Mouse (Mus musculus) embryo, embryonic 9.5 days (tissue): ENCODE results near the gene Plppr2.

Source experiments
- DNase-seq: peaks from one replicate; pipeline ENCODE4 v3.0.0-alpha.2; 2017; ENCODE audit errors: extremely low spot score

The Plppr2 gene

DNA sequence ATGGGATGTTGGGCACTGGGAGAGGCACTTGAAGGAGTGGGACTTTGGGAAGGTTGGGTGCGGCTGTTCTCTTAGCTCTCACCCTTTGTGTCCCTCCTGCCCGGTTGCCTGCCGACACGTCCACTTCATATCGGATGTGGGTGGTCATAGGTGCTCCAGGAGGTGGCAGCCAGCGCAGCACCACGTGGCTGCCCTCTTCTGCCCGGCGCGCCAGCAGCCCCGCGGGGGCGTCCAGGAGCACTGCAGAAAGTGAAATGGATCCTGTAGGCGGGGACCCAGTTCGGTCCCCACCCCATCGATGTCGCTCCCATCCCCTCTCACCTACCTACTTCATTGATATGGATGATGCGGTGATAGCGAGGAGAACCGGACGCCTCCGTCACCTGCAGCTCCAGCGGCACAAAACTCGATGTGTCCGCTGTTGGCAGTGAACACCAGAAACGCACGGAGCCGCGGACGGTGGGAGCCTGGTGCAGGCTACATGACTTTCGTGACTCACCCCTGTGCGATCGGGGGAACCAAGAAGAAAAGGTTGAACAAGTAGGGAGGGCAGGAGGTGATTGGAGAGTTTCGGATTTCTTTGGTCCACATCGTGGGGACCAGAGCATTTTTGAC lies 24.6 kb downstream of the Plppr2 start:
- no peak for DNase-seq

DNA sequence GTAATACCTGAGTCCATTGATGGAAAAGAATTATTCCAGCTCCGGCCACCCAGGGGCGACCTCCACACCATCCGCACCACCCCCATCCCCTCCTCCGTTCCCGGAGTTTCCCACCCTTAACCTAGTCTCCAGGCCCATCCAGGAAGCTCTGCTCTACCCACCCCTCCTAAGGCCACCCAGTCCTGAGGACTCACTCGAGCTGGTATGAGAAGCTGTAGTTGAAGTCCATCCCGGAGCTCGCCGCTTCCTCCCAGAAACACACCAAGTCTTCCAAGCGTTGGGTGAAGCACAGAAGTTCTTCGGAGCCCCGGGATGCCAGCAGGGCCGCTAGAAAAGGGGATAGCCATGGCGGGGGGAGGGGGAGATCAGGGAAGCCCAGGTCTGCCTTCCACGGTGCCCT lies 25.2 kb downstream of the Plppr2 start:
- no peak for DNase-seq

DNA sequence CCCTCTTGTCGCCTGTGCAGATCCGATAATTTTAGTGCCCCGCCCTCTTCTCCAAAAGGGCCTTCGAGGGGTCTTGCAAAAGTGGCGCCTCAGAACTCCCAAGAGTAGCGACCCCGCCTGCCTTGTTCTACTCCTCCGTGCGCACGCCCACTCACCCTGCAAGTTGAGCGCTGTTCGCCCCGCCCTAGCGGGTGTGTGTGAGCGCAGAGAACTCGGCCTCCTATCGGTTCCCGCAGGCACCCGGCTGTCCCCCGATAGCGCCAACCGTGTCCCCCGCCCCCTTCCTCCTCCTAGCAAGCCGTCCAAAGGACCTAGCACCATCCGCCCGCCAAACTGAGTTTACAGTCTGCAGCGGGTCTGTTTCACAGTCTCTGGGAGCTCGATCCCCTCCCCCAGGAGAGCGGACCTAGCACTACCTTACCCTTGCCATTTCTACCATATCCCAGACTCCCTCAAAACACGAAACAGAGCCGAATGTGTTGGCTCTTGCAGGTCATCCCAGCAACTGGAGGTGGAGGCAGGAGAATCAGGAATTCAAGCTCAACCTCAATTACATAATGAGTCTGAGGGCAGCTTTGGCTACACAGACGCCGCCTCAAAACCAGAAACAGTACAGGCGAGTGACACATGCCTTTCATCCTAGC lies 25.7 kb downstream of the Plppr2 start:
- peak; percentile 80 for DNase-seq

DNA sequence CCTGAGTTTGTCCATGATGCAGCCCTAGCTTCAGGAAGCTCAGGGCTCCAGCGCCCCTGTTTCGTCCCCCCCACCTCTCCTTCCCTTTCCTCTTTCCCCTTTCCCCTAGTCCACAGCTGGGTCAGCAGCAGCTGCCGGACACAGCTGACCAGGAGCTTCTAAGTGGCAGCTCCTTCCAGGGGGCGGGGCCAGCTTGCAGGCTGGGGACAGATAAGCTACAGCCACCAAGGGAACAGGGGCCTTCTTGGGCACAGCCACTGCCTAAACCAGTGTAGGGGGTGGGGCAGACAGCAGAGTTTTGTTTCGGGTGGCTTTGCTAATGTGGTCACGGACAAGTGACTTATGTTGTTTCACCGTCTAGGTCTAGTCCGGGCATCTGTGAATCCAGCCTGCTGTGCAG lies 26.6 kb downstream of the Plppr2 start, which contains the start of gene Epor:
TSS of gene Epor (minus strand) at position 90 of the 400 bp plus-strand sequence.
- DNase-seq: peak; percentile 48

DNA sequence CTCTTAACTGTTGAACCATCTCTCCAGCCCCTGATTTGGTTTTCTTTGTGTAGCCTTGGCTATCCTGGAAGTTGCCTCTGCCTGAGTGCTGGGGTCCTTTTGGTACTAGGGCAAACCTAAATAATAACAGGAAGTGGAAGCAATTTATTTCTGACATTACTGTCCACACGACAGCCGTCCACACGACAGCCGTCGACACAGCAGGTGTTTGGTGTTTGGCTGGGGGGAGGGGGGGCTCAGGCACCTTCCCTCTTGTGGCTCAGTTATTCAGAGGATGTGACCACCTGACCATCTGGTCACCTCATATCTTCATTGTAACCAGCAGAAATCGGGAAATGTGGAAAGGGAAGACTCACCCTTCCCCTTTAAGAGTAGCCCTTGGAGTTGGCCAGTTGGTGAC lies 32.0 kb downstream of the Plppr2 start:
- no peak for DNase-seq

DNA sequence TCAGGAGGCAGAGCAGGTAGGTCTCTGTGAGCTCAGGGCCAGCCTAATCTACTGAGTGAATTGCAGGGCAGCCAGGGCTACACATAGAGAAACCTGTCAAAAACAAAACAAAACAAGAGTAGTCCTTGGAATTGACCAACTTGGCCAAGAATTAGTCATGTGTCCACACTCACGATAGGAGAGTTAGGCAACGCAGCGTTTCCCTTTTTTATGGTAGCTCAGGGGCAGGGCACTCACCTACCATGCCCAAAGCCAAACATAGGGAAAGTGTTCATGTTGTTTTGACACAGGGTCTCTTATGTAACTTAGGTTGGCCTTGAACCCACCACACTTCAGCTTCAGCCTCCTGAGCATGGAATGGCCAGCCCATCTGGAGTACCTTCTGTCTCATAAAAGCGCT lies 32.5 kb downstream of the Plppr2 start:
- DNase-seq: no peak

DNA sequence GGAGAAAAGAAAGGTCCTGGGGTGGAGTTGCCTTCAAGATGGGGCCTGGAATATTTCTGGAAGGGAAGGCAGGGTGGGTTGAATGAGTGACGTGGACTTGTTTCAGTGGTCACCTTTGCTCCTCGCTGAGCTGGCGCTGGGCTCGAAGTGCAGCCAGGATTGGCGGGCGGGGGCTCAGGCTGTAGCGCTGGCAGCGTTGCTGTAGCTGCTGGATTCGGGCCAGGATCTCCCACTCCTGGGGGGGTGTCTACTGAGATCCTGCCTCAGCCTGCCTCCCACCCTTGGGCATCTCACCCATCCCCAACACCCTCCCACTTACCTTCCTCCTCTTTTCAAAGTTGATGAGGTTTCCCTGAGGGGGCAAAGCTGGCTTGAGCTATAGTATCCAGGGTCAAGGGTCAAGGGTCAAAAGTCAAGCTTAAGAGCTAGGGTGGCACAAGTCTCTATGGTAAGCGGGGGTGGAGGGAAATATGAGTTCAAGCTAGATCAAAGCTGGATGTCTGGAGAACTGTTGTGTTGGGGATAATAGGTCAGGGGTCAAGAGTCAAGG lies 39.9 kb downstream of the Plppr2 start:
- DNase-seq: no peak

DNA sequence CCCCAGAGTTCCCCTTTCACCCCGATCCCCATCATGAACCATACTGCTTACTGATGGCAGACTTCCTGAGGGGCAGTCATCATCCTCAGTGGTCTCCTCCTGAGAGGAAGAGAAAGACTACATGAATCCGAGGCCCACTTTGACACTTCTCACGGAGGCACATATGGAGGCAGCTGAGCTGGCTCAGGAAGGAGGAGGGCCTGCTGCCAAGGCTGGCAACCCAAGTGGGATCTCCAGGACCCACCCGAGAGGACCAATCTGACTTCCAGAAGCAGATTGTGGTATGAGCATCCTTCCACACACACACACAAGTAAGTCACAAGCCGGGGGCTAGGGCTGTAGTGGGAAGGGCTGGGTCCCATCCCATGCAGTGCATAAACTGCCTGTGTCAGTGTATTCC lies 40.5 kb downstream of the Plppr2 start:
- DNase-seq: no peak

DNA sequence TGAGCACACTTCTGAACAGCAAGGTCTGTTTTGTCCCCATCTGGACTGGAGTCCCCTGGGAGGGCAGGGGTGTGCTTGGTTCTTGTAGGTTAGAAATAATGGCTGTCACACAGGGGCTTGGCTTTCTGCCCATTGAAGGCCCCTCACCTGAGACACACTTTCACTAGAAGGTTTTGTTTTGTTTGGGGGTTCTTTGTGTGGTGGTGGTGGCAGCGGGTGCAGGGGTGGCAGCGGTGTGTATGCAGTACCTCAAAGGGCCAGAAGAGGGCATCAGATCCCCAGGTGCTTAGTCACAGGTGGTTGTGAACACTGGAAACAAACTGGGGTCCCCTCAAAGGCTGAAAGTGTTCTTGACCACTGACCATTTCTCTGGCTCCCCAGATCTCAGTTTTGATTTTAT lies 41.1 kb downstream of the Plppr2 start:
- DNase-seq: no peak

DNA sequence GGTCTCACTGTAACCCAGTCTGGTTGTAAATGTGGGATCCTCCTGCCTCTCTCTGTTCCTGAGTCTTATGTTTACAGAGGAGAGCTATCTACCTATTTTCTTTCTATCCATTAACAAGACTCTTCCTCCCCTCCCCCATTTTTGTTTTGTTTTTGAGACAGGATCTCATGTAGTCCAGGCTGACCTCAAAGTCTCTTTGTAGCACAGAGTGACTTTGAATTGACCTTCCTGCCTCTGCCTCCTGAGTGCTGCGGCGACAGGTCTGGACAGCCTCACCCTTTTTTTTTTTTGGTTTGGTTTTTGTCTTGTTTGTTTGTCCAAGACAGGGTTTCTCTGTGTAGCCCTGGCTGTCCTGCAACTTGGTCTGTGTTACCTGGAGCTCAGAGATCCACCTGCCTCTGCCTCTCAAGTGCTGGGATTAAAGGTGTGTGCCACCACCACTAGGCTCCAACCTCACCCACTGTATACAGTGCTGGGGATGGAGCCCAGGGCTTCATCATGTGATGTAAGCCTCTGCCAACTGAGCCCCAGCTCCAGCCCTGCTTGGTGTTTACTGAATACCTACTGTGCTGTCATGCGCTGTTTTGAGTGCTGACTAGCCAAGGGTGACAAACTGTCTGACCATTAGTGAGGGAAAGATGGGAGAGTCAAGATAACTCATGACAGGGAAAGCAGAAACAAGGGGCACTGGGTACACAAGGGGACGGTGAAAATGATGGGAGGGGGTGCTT lies 41.7 kb downstream of the Plppr2 start:
- no peak for DNase-seq

DNA sequence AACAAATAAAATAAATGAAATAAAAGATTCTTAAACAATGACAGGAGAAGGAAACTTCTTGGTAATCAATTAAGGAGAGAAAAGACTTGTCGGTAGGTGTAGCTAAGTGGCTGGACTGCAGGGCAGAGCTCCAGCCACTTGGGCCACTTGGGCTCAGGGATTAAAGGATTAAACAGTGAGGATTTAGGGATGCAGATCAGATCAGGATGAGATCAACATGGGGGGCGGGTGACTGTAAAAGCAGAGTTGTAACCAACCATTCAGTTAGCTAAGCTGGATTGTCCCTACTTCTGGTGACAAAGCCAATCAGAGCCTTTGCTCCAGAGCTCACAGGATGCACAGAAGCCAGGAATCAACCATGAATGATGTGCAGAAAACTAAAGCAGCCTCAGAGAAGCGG lies 47.1 kb downstream of the Plppr2 start:
- no peak for DNase-seq

DNA sequence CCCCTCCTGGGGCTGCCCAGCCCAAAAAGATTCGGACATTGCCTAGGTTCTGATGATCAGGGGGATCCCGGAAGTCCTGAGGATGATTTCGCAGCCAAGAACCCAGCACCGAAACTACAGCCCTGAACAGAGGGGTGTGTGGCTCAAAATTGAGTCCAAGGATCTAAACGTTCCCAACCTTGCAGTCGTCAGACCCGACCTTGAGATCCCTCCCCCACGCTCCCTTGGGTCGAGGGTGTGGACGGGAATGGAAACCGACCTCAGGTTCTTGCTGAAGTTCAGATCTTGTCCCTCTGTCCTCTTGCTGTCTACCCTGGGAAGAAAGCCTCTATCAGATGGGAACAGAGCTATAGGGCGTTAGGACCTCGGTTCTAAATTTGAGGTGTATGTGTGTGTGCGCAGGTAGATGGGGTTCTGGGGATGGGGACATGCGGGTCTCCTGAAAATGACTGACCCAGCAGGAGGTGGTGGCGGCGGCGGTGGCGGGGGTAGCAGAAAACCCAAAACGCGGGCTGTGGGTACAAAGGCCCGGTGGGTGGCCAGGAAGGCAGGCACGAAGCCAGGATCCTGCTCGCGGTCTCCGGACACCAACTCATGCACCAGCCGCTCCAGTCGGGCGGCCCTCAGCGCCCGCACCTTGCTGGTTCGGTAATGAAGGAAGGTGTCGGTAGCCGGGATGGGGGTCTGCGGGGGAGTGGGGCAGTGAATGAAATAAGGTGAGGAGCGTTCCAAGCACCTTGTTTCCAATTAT lies 50.9 kb downstream of the Plppr2 start:
- DNase-seq: no peak

DNA sequence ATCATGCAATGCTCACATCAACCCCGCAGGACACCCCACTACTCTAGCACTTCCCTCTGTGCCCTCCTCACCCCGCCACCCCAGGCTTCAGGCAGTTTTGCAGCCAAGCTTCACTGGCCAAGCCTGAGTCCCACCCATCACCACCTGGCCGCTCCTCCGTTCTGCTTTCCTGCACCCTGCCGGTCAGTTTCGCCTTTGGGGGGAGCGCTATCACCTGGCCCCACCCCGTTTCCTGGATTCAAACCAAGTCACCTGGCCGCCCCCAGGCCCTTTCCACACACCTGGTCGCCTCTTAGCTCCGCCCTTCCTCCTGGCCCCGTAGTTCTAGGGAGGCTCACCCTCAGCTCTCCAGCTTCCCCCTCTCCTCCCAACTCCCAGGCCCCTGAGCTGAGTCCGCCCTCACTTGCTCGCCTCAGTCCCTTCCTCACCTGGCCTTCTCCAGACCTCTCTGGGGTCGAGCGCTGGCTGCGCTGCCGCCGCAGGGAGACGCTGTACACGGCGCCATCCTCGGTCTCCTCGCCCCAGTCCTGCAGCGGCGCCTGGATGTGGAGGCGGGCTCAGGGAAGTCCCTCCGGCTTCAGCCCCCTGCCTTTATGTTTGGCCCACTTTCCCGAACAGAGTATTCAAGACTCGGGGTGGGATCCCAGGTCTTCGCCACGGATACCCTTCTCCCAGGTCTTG lies 51.7 kb downstream of the Plppr2 start:
- DNase-seq: peak; percentile 41

DNA sequence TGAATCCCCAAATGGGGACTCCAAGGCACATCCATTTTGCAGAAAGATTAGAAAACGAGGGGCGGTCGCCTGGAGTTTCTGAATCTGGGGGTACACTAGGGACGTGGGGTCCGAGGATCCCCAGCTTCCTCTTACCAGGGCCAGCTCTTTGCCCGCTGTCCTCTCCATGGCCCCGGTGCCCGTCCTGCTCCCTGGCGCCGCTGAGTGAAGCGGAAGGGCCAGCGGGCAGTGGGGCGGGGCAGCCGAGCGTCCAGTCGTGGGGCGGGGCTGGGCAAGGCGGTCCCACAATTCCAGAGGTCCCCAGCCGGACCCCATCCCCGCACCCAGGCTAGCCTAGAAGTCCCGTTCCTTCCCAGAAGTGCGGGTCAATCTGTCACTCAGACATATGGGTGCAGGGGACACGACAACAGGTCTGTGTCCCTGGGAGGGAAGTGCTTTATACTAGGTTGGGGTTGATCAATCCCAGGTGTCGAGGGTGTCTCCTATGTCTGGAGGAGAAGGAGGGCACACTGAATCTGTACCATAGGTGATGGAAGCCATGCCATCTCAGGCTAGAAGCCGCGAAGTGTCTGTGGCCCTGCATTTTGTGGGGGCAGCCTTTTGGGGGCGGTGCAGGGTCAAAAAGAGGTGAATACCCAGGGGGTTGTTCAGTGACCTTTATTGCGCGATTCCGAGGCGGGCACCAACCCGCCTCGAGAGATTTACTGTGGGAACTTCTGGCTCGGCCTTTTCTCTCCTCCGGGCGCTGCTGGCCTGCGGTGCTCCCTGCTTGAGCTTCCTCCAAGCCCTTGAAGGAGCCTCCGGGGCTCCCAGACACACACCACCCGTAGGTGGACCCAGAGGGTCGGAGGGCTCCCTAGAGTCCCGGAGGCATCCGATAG lies 52.6 kb downstream of the Plppr2 start, which contains the start of gene Rgl3:
TSS of gene Rgl3 (minus strand) at position 217 of the 881 bp plus-strand sequence.
- peak; percentile 64 for DNase-seq

DNA sequence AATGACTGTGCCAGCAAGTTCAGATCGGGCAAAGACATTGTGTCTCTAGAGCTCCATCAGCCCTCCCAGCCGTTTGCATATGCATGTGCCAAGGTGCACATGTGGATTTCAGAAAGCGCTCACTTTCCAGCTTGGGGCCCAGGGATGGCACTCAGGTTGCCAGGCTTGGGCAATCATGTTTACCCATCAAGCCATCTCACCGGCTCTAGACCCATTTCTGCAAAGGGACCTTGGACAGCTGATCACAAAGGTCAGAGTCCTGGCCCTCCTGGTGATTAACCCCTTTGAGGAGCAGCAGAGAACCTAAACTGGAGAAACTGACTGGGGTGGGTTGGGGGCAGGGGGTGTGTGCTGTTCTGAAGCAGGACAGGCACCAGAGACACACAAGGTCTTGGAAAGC lies 55.4 kb downstream of the Plppr2 start:
- no peak for DNase-seq

DNA sequence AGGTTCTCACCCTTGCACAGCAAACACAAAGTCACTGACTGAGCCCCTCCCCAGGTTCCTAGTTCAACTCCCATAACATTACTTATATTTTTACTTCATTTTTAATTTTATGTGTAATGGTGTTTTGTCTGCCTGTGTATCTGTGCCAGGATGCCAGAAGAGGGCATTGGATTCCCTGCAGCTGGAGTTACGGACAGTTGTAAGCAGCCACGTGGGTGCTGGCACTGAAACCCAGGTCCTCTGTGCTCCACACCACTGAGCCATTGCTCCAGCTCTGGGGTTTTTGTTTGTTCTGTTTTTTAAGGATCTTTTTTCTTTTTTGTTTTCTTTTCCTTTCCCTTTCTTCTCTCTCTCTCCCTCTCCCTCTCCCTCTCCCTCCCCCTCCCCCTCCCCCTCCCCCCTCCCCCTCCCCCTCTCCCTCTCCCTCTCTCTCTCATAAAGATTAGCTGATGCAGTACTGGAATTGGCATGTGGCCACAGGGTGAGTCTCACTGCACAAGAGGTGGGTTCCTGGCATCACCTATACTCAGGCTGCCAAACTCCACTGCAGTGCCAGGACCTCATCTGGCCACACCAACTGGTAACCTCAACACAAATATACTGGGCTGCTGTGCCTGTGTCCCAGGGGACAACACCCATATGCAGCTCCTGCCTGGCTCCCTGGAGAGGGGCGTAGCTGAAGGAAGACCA lies 59.5 kb downstream of the Plppr2 start:
- no peak for DNase-seq
